ENCODE assay signal across 25 mouse cellular contexts in genomic region chr1:156280131-156280530, GRCm38 (mm10). TPM values are rescaled to one million over a fixed set of nuclear protein-coding genes. Genes with fewer than 3 reads are reported as not detected.
DNase-seq lines count a peak whose midpoint lies in the region; ATAC-seq and TF ChIP-seq lines count a peak whose summit lies in the region.
"Had no signal": no experiment of that assay in that cellular context is flagged by ENCODE, and none has a peak within 500 bp of the region (broad histone marks: within the 10 kb centered on the region; RNA-seq: fewer than 3 reads in every experiment).

No protein-coding gene starts in this region.

- no peak overlapping the region for H3K27ac ChIP-seq in midbrain, postnatal 0 days (ENCODE audit: low read depth, low read length)
- H3K27ac ChIP-seq: embryonic facial prominence, embryonic 13.5 days; forebrain, embryonic 12.5 days; hindbrain, embryonic 12.5 days had no signal

- no peak overlapping the region for H3K4me2 ChIP-seq in midbrain, postnatal 0 days (ENCODE audit: low read depth, low read length, poor library complexity, severe bottlenecking)
- H3K4me2 ChIP-seq: embryonic facial prominence, embryonic 13.5 days; forebrain, embryonic 12.5 days; heart, embryonic 12.5 days; hindbrain, embryonic 12.5 days had no signal

- DNase-seq in CD4-positive, CD25-positive, alpha-beta regulatory T cell, adult 2 months (ENCODE audit: low read depth, low spot score): peak; percentile 20
- DNase-seq in naive thymus-derived CD4-positive, alpha-beta T cell, adult 2 months (ENCODE audit: low read depth): peak; percentile 42
- DNase-seq in thymus, postnatal 10 days (ENCODE audit: low spot score in 2 of 2): peak; percentile 43 to 51
- peak; percentile 69 for DNase-seq in thymus, postnatal 4 days
- DNase-seq in cerebellum, postnatal 14 days: no peak
- DNase-seq in midbrain, postnatal 0 days (ENCODE audit: low spot score): no peak
- DNase-seq: adrenal gland, postnatal 10 days; B cell, adult 2 months; cerebellum, adult 11 months; cerebellum, adult 8-10 months; cerebellum, postnatal 36 days; gastrocnemius, postnatal 14 days; heart, postnatal 36 days had no signal

- no peaks in the 10 kb centered on the region for H3K4me1 ChIP-seq in midbrain, postnatal 0 days (ENCODE audit: insufficient read depth, low read length)
- H3K4me1 ChIP-seq: embryonic facial prominence, embryonic 13.5 days; forebrain, embryonic 12.5 days; hindbrain, embryonic 12.5 days had no signal

- no peak overlapping the region for H3K9ac ChIP-seq in midbrain, postnatal 0 days (replicated peaks; ENCODE audit: low read length, poor library complexity, severe bottlenecking)
- H3K9ac ChIP-seq: embryonic facial prominence, embryonic 13.5 days; forebrain, embryonic 12.5 days; heart, embryonic 12.5 days; hindbrain, embryonic 12.5 days had no signal

- H3K9me3 ChIP-seq in midbrain, postnatal 0 days (ENCODE audit: low read length): no peaks in the 10 kb centered on the region
- H3K9me3 ChIP-seq: embryonic facial prominence, embryonic 13.5 days; forebrain, embryonic 12.5 days; heart, embryonic 12.5 days; hindbrain, embryonic 12.5 days had no signal

- H3K4me3 ChIP-seq in midbrain, postnatal 0 days (ENCODE audit: low read depth, low read length): no peak overlapping the region
- H3K4me3 ChIP-seq: embryonic facial prominence, embryonic 13.5 days; forebrain, embryonic 12.5 days; heart, embryonic 12.5 days; hindbrain, embryonic 12.5 days had no signal

- ATAC-seq in CD4-positive, CD25-positive, alpha-beta regulatory T cell, adult 4 months: no peak
- no peak for ATAC-seq in midbrain, postnatal 0 days (ENCODE audit: low FRiP score)
- ATAC-seq: forebrain, embryonic 16.5 days; hindbrain, embryonic 16.5 days had no signal

- WGBS in midbrain, postnatal 0 days: 82% methylated on average over 7 of the region's 7 CpGs

- no peaks in the 10 kb centered on the region for H3K27me3 ChIP-seq in midbrain, postnatal 0 days (ENCODE audit: insufficient read depth, low read length)
- H3K27me3 ChIP-seq: embryonic facial prominence, embryonic 13.5 days; forebrain, embryonic 12.5 days; heart, embryonic 12.5 days; hindbrain, embryonic 12.5 days had no signal

- TF ChIP-seq CTCF in midbrain, postnatal 0 days (IDR thresholded peaks at IDR 0.05): no peak

- H3K36me3 ChIP-seq in midbrain, postnatal 0 days (ENCODE audit: insufficient read depth, low read length): no peaks in the 10 kb centered on the region
- H3K36me3 ChIP-seq: embryonic facial prominence, embryonic 13.5 days; forebrain, embryonic 12.5 days; heart, embryonic 12.5 days; hindbrain, embryonic 12.5 days had no signal

RNA-seq across cellular contexts. Expression of gene Tdrd5, which starts 23.3 kb away (rescaled TPM):
- not detected for polyA plus RNA-seq in CD4-positive, CD25-positive, alpha-beta regulatory T cell, adult 4 months (2017; shearing (Covaris generic))
- 0.93 and 1.9 TPM in 2 replicates for total RNA-seq in midbrain, postnatal 0 days (2014; rRNA removed)
- 1.3 TPM in 2 replicates for polyA plus RNA-seq in midbrain, postnatal 0 days (2015; fragmentation: Nextera tagmentation; extraction: Ambion mirVana)
- total RNA-seq: gastrocnemius, adult 18-20 months; gastrocnemius, postnatal 14 days; heart, adult 8-10 months; heart, postnatal 36 days had no signal

RNA-seq across cellular contexts. Expression of gene Nphs2, which starts 30.4 kb away (rescaled TPM):
- not detected for polyA plus RNA-seq in CD4-positive, CD25-positive, alpha-beta regulatory T cell, adult 4 months (2017; shearing (Covaris generic))
- total RNA-seq in midbrain, postnatal 0 days (2014; rRNA removed): 1.8 and 2.1 TPM in 2 replicates
- polyA plus RNA-seq in midbrain, postnatal 0 days (2015; fragmentation: Nextera tagmentation; extraction: Ambion mirVana): 0.68 and 0.90 TPM in 2 replicates
- total RNA-seq: adrenal gland, postnatal 10 days; ES-E14; gastrocnemius, adult 18-20 months; heart, adult 8-10 months; heart, postnatal 36 days had no signal
- polyA plus RNA-seq: embryonic facial prominence, embryonic 13.5 days; gonadal fat pad, adult 2 months; heart, embryonic 12.5 days; heart, embryonic 16.5 days had no signal

Comparison
In these comparisons a context has a peak if more than half of its experiments do, and no peak if none do; other contexts are left out.
1. DNase-seq: peak in CD4-positive, CD25-positive, alpha-beta regulatory T cell, adult 2 months (single experiment), naive thymus-derived CD4-positive, alpha-beta T cell, adult 2 months (single experiment), thymus, postnatal 10 days (2 of 2) and thymus, postnatal 4 days (single experiment); none in cerebellum, postnatal 14 days (0 of 2) and midbrain, postnatal 0 days (single experiment).